Mouse (Mus musculus): ENCODE measurements around the gene Pcdh15. TPM values are rescaled to one million over a fixed set of nuclear protein-coding genes. Genes with fewer than 3 reads are reported as not detected.
A peak's percentile ranks its signal among the peaks of the same experiment; 100 is the strongest.

Pcdh15 gene
- polyA plus RNA-seq, 1 experiment from 2014 or later, result not detected

DNA sequence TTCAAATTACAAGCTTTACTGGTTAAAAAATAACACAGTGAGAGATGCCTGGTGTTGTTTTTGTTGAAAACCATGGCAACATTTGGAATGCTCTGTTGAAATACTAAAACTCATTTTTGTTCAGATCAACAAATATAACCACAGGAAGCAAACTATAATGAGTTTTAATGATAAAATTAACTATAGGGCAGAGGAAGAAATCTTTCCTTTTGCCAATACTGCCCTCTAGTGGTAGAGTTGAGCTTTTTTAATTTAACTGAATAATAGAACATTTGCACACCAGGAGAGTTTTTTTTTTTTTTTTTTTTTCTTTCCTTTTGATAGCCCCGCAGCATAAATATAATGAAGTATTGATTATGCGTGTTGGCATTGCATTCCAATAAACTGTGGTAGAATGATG is 1364.8 kb downstream of the Pcdh15 start:
- H3K4me1 ChIP-seq (ENCODE audit: insufficient read depth), result no peaks in the 10 kb centered on the region
- H3K9me3 ChIP-seq (ENCODE audit: low read depth, low read length), result no peaks in the 10 kb centered on the region
- H3K4me3 ChIP-seq (ENCODE audit: low read depth, low read length), result no peak overlapping the region
- peak; percentile 49 for TF ChIP-seq CTCF (IDR thresholded peaks at IDR 0.05; ENCODE audit: low read depth)
- no peak overlapping the region for H3K4me2 ChIP-seq
- no peaks in the 10 kb centered on the region for H3K36me3 ChIP-seq (ENCODE audit: insufficient read depth)
- peak; percentile 81 for DNase-seq
- 20% methylated on average over 2 of the region's 2 CpGs for WGBS
- H3K27me3 ChIP-seq (ENCODE audit: insufficient read depth, low read length), result no peaks in the 10 kb centered on the region
- H3K9ac ChIP-seq, result no peak overlapping the region
- no peak for ATAC-seq (ENCODE audit: insufficient read depth)
- no peak overlapping the region for H3K27ac ChIP-seq (ENCODE audit: low read depth)

DNA sequence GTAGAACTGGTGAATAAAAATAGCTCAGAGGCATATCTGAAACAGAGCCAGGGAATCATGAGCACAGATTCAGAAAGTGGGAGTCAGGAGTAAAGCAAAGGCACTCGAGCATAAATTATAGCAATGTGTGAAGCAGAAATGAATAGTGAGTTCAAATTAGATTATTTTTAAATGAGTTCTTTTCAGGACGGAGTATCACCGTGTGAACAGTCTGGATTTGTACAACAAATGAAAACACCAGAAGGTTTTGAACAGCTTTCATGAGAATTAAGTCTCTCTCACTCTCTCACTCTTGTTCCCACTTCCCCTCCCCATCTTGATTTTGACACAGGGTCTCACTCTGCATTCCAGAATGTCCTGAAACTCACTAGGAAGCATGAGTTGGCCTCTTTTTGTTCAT is 1381.6 kb downstream of the Pcdh15 start:
- H3K9ac ChIP-seq, result no peak overlapping the region
- 71% methylated on average over 3 of the region's 3 CpGs for WGBS
- no peaks in the 10 kb centered on the region for H3K36me3 ChIP-seq (ENCODE audit: insufficient read depth)
- no peak overlapping the region for H3K4me3 ChIP-seq (ENCODE audit: low read depth, low read length)
- ATAC-seq (ENCODE audit: insufficient read depth) (no peak), DNase-seq (no peak)
- no peak overlapping the region for H3K27ac ChIP-seq (ENCODE audit: low read depth)
- H3K4me2 ChIP-seq, result no peak overlapping the region
- H3K4me1 ChIP-seq (ENCODE audit: insufficient read depth), result no peaks in the 10 kb centered on the region
- no peaks in the 10 kb centered on the region for H3K27me3 ChIP-seq (ENCODE audit: insufficient read depth, low read length)
- no peaks in the 10 kb centered on the region for H3K9me3 ChIP-seq (ENCODE audit: low read depth, low read length)
- no peak for TF ChIP-seq CTCF (IDR thresholded peaks at IDR 0.05; ENCODE audit: low read depth)

DNA sequence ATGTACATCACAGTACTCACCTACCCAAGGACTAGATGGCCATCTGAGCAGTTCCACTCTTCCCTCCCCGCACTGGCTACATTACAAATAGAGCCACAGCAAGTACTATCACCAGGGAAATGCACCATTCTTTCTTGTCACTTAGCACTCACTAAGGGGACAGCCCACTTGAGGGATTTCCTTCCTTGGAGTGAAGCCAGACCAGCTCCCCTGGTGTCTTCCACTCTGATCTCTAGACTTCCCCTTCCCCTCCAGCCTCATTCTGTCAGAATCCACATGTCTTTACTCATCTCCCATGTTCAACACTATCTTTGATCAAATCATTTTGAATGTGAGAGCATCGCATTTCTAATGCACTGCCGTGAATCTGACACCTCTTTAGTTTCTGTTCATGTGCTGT is 1413.2 kb downstream of the Pcdh15 start:
- Histone ChIP-seq H3K9ac (no peak overlapping the region), H3K4me2 (no peak overlapping the region), H3K27ac (ENCODE audit: low read depth) (no peak overlapping the region), H3K4me3 (ENCODE audit: low read depth, low read length) (no peak overlapping the region), H3K9me3 (ENCODE audit: low read depth, low read length) (no peaks in the 10 kb centered on the region), H3K4me1 (ENCODE audit: insufficient read depth) (no peaks in the 10 kb centered on the region), H3K36me3 (ENCODE audit: insufficient read depth) (no peaks in the 10 kb centered on the region), H3K27me3 (ENCODE audit: insufficient read depth, low read length) (no peaks in the 10 kb centered on the region)
- WGBS, result 27% methylated on average over 3 of the region's 3 CpGs
- DNase-seq, result peak; percentile 61
- ATAC-seq (ENCODE audit: insufficient read depth), result peak; percentile 91; the same call in 1 of the 2 replicates
- no peak for TF ChIP-seq CTCF (IDR thresholded peaks at IDR 0.05; ENCODE audit: low read depth)

DNA sequence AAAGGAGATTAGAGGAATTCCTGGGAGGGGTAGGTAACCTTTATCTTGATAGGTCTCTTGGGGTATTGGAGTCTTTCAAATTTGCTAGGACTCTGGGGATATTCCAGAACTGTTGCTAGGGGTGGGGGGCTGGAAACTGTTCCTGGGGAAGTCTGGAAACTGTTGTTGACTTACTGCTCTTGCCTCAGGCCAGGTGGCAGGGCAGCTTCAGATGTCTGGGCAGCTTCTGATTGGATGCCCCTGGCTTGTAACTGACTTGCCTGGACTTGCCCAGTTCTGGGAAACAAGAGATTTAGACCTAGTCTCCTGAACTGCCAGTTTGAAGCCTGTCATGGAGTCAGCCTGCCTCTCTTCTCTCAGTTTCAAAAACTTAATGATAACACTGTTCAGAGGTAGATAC is 1414.6 kb downstream of the Pcdh15 start:
- Histone ChIP-seq H3K4me3 (ENCODE audit: low read depth, low read length) (no peak overlapping the region), H3K9me3 (ENCODE audit: low read depth, low read length) (no peaks in the 10 kb centered on the region), H3K27ac (ENCODE audit: low read depth) (no peak overlapping the region), H3K4me2 (no peak overlapping the region), H3K36me3 (ENCODE audit: insufficient read depth) (no peaks in the 10 kb centered on the region), H3K9ac (no peak overlapping the region), H3K4me1 (ENCODE audit: insufficient read depth) (no peaks in the 10 kb centered on the region), H3K27me3 (ENCODE audit: insufficient read depth, low read length) (no peaks in the 10 kb centered on the region)
- TF ChIP-seq CTCF (IDR thresholded peaks at IDR 0.05; ENCODE audit: low read depth), result no peak
- DNase-seq (no peak), ATAC-seq (ENCODE audit: insufficient read depth) (no peak)

DNA sequence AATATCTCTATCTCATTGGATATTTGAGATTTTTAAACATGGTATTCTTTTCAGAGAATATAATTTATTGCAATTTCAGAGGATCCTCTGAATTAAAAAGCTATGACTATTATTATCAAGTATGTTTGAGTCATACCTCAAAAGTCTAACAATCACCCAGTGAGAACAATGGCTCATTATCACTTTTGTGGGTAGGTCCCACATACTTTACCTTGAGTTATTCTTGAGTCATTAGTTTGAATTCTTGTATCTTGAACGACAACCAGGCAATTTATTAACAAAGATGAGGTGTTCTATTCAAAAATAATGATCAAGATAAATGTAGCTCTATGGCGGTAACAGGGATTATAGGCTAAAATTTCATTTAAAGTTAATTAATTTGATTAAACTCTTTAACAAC is 1439.2 kb downstream of the Pcdh15 start:
- ATAC-seq (ENCODE audit: insufficient read depth) (no peak), DNase-seq (no peak)
- H3K27ac ChIP-seq (ENCODE audit: low read depth), result no peak overlapping the region
- H3K9me3 ChIP-seq (ENCODE audit: low read depth, low read length), result no peaks in the 10 kb centered on the region
- H3K4me1 ChIP-seq (ENCODE audit: insufficient read depth), result no peaks in the 10 kb centered on the region
- no peaks in the 10 kb centered on the region for H3K27me3 ChIP-seq (ENCODE audit: insufficient read depth, low read length)
- no peak overlapping the region for H3K9ac ChIP-seq
- H3K4me2 ChIP-seq, result no peak overlapping the region
- no peak overlapping the region for H3K4me3 ChIP-seq (ENCODE audit: low read depth, low read length)
- TF ChIP-seq CTCF (IDR thresholded peaks at IDR 0.05; ENCODE audit: low read depth), result no peak
- 77% methylated on average over 2 of the region's 2 CpGs for WGBS
- H3K36me3 ChIP-seq (ENCODE audit: insufficient read depth), result no peaks in the 10 kb centered on the region

DNA sequence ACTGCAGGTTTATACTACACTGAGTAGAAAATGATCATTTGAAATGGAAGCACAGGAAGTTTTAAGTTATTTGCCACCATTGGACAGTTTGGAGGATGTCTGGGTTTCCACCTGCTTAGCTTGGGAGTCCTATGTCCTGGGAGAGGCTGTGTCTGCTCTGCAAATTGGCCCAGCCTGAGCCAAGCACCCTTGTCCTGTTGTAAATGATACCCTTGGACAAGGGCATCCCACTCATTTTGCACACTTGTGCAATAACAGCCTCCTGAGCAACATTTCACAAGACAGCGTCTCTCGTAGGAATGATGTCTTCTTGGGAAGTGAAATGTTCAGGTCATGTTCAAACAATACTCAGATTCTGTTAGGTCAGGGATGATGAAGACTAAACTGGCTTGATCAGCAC is 1456.2 kb downstream of the Pcdh15 start:
- H3K4me1 ChIP-seq (ENCODE audit: insufficient read depth), result no peaks in the 10 kb centered on the region
- WGBS, result 74% methylated on average over 2 of the region's 2 CpGs
- DNase-seq (no peak), ATAC-seq (ENCODE audit: insufficient read depth) (no peak)
- no peak for TF ChIP-seq CTCF (IDR thresholded peaks at IDR 0.05; ENCODE audit: low read depth)
- H3K9me3 ChIP-seq (ENCODE audit: low read depth, low read length), result no peaks in the 10 kb centered on the region
- H3K36me3 ChIP-seq (ENCODE audit: insufficient read depth), result no peaks in the 10 kb centered on the region
- no peaks in the 10 kb centered on the region for H3K27me3 ChIP-seq (ENCODE audit: insufficient read depth, low read length)
- no peak overlapping the region for H3K9ac ChIP-seq
- no peak overlapping the region for H3K4me2 ChIP-seq
- no peak overlapping the region for H3K4me3 ChIP-seq (ENCODE audit: low read depth, low read length)
- no peak overlapping the region for H3K27ac ChIP-seq (ENCODE audit: low read depth)

DNA sequence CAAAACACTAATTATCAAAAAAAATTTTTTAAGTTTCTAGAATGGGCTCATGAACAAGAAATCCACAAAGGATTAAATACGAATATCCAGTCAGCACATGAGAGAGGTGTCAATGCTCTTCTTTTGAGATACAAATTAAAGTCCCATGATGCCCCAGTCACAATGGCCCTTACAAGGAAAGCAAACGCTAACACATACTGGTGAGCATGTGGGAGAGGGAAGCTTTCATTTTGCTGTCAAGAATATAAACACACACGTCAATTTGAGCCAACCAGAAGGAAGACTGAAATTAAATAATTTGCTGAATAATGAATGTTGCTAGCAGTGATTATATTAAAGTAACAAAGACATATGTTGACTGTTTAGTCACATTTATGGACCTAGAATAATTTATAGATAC is 1470.5 kb downstream of the Pcdh15 start:
- H3K9me3 ChIP-seq (ENCODE audit: low read depth, low read length), result no peaks in the 10 kb centered on the region
- H3K36me3 ChIP-seq (ENCODE audit: insufficient read depth), result no peaks in the 10 kb centered on the region
- H3K27me3 ChIP-seq (ENCODE audit: insufficient read depth, low read length), result no peaks in the 10 kb centered on the region
- TF ChIP-seq CTCF (IDR thresholded peaks at IDR 0.05; ENCODE audit: low read depth), result no peak
- no peak overlapping the region for H3K4me3 ChIP-seq (ENCODE audit: low read depth, low read length)
- H3K4me2 ChIP-seq, result no peak overlapping the region
- H3K27ac ChIP-seq (ENCODE audit: low read depth), result no peak overlapping the region
- H3K4me1 ChIP-seq (ENCODE audit: insufficient read depth), result no peaks in the 10 kb centered on the region
- DNase-seq (no peak), ATAC-seq (ENCODE audit: insufficient read depth) (no peak)
- 58% methylated on average over 3 of the region's 3 CpGs for WGBS
- no peak overlapping the region for H3K9ac ChIP-seq

DNA sequence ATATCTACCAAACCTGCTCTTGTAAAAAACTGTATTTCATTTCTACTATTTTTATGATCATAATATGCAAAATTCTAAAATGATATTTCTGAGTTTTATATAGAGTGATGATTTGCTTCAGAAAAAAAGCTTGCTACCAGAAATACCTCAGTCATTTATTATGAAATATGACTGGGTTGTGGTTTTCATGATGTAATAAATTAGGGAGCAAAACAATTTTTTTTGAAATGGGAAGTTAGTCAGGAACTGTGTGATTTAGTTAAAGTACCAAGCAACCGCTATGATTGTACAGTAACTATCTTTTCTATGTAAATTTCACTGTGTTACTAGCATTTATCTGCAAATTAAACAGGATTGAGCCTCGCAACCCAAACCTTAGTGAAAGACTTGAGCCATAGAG is 1480.8 kb downstream of the Pcdh15 start:
- no peak for DNase-seq
- Histone ChIP-seq H3K4me2 (no peak overlapping the region), H3K27ac (ENCODE audit: low read depth) (no peak overlapping the region), H3K36me3 (ENCODE audit: insufficient read depth) (no peaks in the 10 kb centered on the region), H3K27me3 (ENCODE audit: insufficient read depth, low read length) (no peaks in the 10 kb centered on the region), H3K9ac (no peak overlapping the region), H3K4me3 (ENCODE audit: low read depth, low read length) (no peak overlapping the region), H3K9me3 (ENCODE audit: low read depth, low read length) (no peaks in the 10 kb centered on the region), H3K4me1 (ENCODE audit: insufficient read depth) (no peaks in the 10 kb centered on the region)
- no peak for ATAC-seq (ENCODE audit: insufficient read depth)
- TF ChIP-seq CTCF (IDR thresholded peaks at IDR 0.05; ENCODE audit: low read depth), result no peak
- 85% methylated on average over 2 of the region's 2 CpGs for WGBS
